Mouse (Mus musculus) liver, embryonic 14.5 days (tissue): ENCODE data around the gene Mtmr4.

Experiments used
- CTCF ChIP-seq: IDR thresholded peaks from 2 replicates; pipeline ENCODE4 v1.5.1; 2016; ENCODE audit warnings: antibody characterized with exemption, low read depth, control low read depth
- EP300 ChIP-seq: IDR thresholded peaks from 2 replicates; pipeline ENCODE4 v1.6.1; 2016; ENCODE audit warnings: antibody characterized with exemption, low read depth

- TF ChIP-seq EP300 (no peak), CTCF (no peak)
These were observed 23.6 kb upstream of the Mtmr4 start, which contains the start of gene Sept4 for GRCm38 (mm10) chr11:87568255-87568953.
